Mouse (Mus musculus) bone marrow, adult 2 months (tissue): ENCODE measurements around the gene Exoc4. TPM values are rescaled to one million over a fixed set of nuclear protein-coding genes. Genes with fewer than 3 reads are reported as not detected.

Experiments used
- H3K27ac ChIP-seq: fragments of 200-500 bp; 2 replicates; pipeline ENCODE4 v1.5.1; 2012; ENCODE audit warnings: low read depth, mild to moderate bottlenecking, control low read depth, inconsistent platforms, low read length; ENCODE audit not compliant: control insufficient read depth, poor library complexity, insufficient read depth
- H3K4me1 ChIP-seq: fragments of 200-500 bp; 2 replicates; pipeline ENCODE4 v1.6.1; 2011; ENCODE audit warnings: low read length; ENCODE audit not compliant: control insufficient read depth, insufficient read depth
- H3K4me3 ChIP-seq: fragments of 200-500 bp; replicated peaks from 2 replicates; pipeline ENCODE3; 2011; ENCODE audit warnings: mild to moderate bottlenecking, low read depth, low read length, control low read depth; ENCODE audit not compliant: control insufficient read depth
- CTCF ChIP-seq: fragments of 200-500 bp; IDR thresholded peaks from 2 replicates; pipeline ENCODE4 v1.5.1; 2011; ENCODE audit warnings: low read length, control low read depth; ENCODE audit not compliant: control insufficient read depth, insufficient read depth
- POLR2A ChIP-seq: fragments of 200-500 bp; IDR thresholded peaks from 2 replicates; pipeline ENCODE4 v1.6.1; 2011; ENCODE audit warnings: low read depth, mild to moderate bottlenecking, control low read depth, low read length, borderline replicate concordance; ENCODE audit not compliant: control insufficient read depth
- WGBS: fragments of 180-500 bp; shearing (Covaris S2); methylation state at CpG from one replicate; pipeline ENCODE4 v1.1.7; 2018; 5-methylcytosine and 5-hydroxymethylcytosine counted together
- polyA plus RNA-seq: library from polyadenylated mRNA; stranded (reverse); fragments of >200 nt; gene quantifications from 2 replicates; pipeline ENCODE4 v1.2.4, GENCODE M21; 2011; ENCODE audit warnings: low replicate concordance; ENCODE audit not compliant: missing spikeins, insufficient read depth, insufficient read length

Gene Exoc4
- polyA plus RNA-seq, 1 experiment = 13.7 TPM

DNA sequence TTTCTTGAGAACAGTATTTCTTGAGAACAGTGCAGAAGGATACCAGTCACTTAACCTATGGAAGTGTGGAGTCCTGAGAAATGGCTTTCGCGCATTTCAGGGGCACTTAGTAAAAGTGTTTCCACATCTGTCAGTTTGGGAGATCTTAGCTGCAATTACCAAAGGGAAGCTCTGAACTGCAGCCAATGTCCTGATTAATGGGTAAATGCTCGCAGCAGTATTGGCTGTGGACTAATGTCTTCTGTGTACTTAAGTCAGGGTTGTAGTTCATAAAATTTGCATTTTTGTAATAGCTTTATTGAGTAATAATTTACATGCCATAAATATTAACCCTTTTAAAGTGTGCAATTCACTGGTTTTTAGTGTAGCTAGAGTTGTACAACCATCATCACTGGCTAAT, 709.4 kb downstream of the Exoc4 start:
- TF ChIP-seq CTCF = no peak
- TF ChIP-seq POLR2A = no peak
- Histone ChIP-seq H3K27ac (no peak overlapping the region), H3K4me3 (no peak overlapping the region), H3K4me1 (no peaks in the 10 kb centered on the region; the same call in 1 of the 2 replicates)
- 87% methylated on average over 3 of the region's 3 CpGs for WGBS

DNA sequence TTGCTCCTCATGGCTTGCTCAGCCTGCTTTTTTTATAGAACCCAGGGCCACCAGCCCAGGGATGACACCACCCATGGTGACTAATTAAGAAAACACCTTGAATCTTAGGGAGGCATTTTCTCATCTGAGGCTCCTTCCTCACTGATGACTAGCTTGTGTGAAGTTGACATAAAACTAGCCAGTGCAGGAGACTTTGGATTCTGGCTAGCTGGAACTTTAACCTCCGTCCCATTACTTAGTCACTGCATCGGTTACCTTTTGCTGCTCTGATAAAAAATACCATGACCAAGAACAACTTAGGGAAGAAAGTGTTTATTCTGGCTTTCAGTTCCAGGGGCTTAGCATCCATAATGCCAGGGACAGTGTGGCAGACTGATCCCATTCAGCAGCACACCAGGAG, 711.9 kb downstream of the Exoc4 start:
- 92% methylated on average over 2 of the region's 2 CpGs for whole genome bisulfite sequencing
- Histone ChIP-seq H3K4me3 (no peak overlapping the region), H3K27ac (no peak overlapping the region), H3K4me1 (no peaks in the 10 kb centered on the region; the same call in 1 of the 2 replicates)
- TF ChIP-seq CTCF (no peak), POLR2A (no peak)

DNA sequence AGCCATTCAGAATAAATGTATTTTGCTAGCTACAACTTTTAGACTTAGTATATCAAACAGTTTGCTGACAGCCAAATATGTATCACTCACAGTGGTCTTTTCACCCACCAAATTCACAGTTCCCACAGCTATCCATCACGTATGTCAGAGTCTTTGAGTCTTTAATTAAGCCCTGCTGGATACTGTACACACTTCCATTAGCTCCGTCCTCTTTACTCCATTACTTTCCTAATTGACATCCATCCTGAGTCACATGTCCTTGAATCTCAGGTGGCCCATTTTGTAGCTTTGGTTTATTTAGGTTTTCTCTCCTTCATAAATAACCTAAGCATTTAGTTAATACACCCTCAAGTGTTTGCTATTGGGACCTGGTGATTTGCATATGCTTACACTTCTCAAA, 714.2 kb downstream of the Exoc4 start:
- Histone ChIP-seq H3K4me1 (no peaks in the 10 kb centered on the region; the same call in 1 of the 2 replicates), H3K4me3 (no peak overlapping the region), H3K27ac (no peak overlapping the region)
- WGBS = 82% methylated on average over 2 of the region's 2 CpGs
- TF ChIP-seq POLR2A (no peak), CTCF (no peak)

DNA sequence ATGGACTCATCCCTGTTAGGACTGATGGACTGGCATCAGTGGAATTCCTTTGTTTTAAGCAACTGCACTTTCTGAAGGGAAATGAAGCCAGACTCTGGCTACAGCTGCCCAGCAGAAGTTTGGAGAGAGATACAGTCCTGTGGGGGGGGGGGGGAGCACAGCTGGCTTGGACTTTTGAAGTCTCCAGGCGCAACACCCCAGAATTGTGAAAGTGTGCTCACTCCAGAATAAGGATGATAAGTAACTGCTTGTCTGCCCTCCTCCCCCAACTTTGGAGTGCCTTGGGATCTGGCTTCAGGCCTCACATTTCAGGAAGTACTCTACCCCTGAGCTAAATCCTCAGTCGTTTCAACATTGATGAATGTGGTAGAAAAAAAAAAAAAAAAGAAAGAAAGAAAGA, 716.7 kb downstream of the Exoc4 start:
- no peak overlapping the region for H3K27ac ChIP-seq
- H3K4me3 ChIP-seq = no peak overlapping the region
- 44% methylated on average over 2 of the region's 2 CpGs for WGBS
- TF ChIP-seq POLR2A (no peak), CTCF (no peak)
- H3K4me1 ChIP-seq = no peaks in the 10 kb centered on the region; the same call in 1 of the 2 replicates

DNA sequence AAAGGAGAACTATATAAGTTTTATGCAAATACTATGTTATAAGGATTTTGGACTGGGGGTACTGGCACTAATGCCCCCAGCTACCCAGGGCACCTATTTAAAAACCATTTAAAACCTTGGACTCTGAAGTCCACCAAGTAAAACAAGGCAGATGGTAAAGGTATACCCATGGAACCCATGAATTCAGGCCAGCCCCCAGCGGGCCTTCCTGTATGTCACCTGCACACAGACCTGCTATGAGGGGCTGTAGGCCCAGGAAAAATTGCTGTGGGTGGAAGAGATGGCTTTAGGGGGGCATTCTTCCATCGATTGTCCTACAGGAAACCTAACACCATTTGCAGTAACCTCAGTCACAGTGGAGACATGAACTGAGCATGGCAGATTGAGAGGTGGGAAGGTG, 719.9 kb downstream of the Exoc4 start:
- TF ChIP-seq CTCF = no peak
- TF ChIP-seq POLR2A = no peak
- Histone ChIP-seq H3K4me1 (no peaks in the 10 kb centered on the region), H3K27ac (no peak overlapping the region), H3K4me3 (no peak overlapping the region)
- WGBS = 69% methylated on average over 2 of the region's 2 CpGs

DNA sequence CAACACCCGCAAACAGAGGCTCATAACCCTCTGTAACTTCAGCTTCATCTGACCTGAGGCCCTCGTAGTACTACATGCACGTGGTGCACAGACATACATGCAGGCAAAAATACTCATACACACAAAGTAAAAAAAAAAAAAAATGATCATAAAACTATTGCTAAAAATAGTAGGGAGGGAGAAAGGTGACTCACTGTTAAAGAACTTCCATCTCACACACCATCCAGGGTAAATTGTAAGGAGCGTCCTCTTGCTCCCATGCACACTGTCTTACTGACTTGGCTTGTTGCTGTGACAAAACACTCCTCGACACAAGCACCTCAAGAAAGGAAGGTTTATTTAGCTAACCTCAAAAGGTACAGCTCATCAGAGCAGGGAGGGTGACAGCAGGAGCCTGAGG, 723.9 kb downstream of the Exoc4 start:
- TF ChIP-seq POLR2A (no peak), CTCF (no peak)
- Histone ChIP-seq H3K4me1 (no peaks in the 10 kb centered on the region), H3K4me3 (no peak overlapping the region), H3K27ac (no peak overlapping the region)
- WGBS = 80% methylated on average over 5 of the region's 5 CpGs

DNA sequence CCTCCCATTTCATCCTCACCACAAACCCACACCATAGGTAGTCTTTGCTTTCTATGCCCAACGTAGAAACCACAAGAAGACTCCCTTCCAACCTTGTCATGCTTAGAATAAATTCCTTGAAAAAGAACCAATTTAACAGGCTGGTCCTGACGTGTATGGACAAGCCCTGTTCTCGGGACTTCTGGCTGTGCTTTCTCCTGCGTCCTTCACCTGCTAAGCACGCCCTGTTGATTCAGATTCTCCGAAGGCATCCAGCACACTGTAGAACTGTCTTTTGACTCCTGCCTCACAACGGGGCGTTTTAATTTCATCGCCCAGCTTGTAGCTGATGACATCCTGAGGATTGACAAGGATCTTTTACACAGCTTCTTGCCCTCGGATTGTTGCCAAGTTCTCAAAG, 727.7 kb downstream of the Exoc4 start:
- Histone ChIP-seq H3K4me3 (no peak overlapping the region), H3K27ac (no peak overlapping the region), H3K4me1 (peaks cover 2% of the 10 kb centered on the region)
- no peak for TF ChIP-seq POLR2A
- TF ChIP-seq CTCF = no peak
- 85% methylated on average over 10 of the region's 10 CpGs for WGBS

DNA sequence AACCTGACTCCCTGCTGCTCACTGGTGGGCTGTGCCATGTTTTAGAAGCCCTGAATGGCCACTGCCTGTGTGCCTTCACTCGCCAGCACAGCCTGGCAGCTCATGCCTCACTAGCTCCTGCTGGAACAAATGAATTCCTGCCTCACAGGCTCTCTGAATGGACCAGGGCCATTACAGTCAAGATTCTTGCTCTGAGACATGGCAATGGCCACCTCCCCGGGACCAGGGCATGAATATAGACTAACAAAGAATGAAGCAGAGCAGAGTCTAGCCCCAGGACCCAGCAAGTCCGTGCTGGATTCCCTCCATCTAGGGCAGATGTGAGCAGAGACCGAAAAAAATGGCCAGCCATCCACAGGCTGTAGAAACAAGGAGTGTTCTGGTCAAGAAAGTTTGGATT, 728.6 kb downstream of the Exoc4 start:
- H3K4me3 ChIP-seq = no peak overlapping the region
- TF ChIP-seq POLR2A (no peak), CTCF (no peak)
- peaks cover 2% of the 10 kb centered on the region for H3K4me1 ChIP-seq
- 78% methylated on average over 4 of the region's 4 CpGs for WGBS
- H3K27ac ChIP-seq = no peak overlapping the region

DNA sequence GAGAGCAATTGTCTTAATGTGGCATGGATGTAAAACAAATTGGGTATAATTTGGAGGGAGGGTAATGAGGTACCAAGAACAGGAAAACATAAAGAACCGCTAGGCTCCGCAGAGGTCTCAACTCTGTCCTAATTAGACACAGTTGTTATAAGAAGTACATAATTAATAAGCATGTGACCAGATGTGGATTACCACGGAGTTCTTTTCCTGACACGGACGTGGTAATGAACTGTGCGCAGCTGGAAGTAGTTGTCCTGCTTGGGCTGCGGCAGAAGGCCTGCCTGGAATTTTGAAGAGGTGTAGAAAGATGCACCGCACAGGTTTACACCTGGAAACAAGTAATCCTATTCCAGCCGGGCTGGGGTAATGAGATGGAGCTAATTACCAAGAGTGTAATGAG, 729.0 kb downstream of the Exoc4 start:
- Histone ChIP-seq H3K4me3 (no peak overlapping the region), H3K27ac (no peak overlapping the region), H3K4me1 (peaks cover 2% of the 10 kb centered on the region)
- no peak for TF ChIP-seq POLR2A
- 86% methylated on average over 9 of the region's 9 CpGs for WGBS

DNA sequence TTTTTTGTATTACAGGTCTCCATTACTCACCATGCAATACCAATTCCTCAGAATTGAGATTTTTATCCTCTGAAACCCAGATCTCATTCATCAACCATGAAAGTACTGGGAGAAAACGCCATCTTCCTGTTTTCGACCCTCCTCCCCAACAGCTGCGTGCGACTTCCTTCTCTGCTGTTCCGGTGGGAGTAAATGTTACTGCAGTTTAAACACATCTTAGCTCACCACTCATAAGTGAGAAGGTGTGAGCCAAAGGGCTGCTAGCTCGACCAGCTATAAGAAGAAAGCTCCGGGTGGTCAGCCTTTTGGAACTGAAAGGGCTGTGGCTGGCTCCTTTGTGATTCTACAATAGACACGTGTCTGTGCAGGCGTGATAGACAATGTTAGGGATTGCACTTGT, 733.8 kb downstream of the Exoc4 start:
- H3K27ac ChIP-seq = no peak overlapping the region

More for the DNA sequence above, 733.8 kb downstream of the Exoc4 start:
- H3K4me1 ChIP-seq = peaks cover 2% of the 10 kb centered on the region
- WGBS = 24% methylated on average over 9 of the region's 9 CpGs
- H3K4me3 ChIP-seq = no peak overlapping the region
- TF ChIP-seq CTCF = no peak
- TF ChIP-seq POLR2A = no peak
